Mouse (Mus musculus): ENCODE measurements around the gene Pcf11. TPM values are rescaled to one million over a fixed set of nuclear protein-coding genes. Genes with fewer than 3 reads are reported as not detected.

The Pcf11 gene
- polyA plus RNA-seq, 1 experiment from 2014 or later = 15.9 TPM

DNA sequence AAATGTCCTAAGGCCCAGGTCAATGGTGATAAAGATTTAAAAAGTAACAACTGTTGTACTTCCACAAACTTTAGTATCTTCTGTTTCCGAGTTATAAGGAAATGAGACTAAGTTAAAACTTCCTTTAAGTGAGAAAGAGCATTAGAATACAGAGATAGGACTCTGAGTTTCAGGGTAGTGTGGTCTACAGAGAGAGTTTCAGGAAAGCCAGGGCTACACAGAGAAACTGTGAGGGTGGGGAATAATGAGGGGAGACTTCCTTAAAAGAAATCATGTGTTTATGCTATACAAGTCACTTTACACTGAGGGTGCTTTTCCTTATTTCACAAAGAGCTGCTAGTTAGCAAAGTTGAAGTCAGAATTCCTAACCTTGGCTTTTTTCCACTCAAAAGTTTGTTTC lies 16.4 kb downstream of the Pcf11 start:
- no peaks in the 10 kb centered on the region for H3K4me1 ChIP-seq (ENCODE audit: control insufficient read depth, insufficient read depth, low read length)
- H3K4me2 ChIP-seq (ENCODE audit: low read depth, low read length) = no peak overlapping the region
- peaks cover 16% of the 10 kb centered on the region for H3K36me3 ChIP-seq (ENCODE audit: control insufficient read depth, insufficient read depth, low read length)
- H3K9ac ChIP-seq (ENCODE audit: low read depth, low read length) = no peak overlapping the region
- 80% methylated on average over 1 of the region's 1 CpGs for WGBS
- H3K4me3 ChIP-seq (ENCODE audit: low read length) = no peak overlapping the region
- no peak for ATAC-seq
- H3K9me3 ChIP-seq (ENCODE audit: control insufficient read depth, low read length) = no peaks in the 10 kb centered on the region
- H3K27me3 ChIP-seq (replicated peaks; ENCODE audit: control insufficient read depth, insufficient read depth, low read length) = no peaks in the 10 kb centered on the region
- H3K27ac ChIP-seq (ENCODE audit: low read length) = no peak overlapping the region

DNA sequence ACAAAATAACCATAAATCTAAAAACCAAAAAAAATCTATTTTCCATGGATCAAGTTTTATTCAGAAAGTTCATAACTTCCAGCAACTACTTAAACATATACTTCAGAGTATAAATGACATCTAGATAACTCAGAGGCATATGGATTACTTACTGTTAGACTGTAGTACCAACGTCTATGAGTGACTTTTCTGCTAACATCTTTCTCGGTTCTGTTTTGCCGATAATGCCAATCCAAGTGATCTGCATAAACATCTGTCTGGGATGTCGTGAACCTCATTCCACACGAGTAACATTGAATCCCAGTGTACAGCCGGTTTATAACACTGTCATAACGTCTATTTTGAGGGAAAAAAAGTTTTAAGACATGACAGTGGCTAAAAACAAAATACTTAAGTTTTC lies 21.9 kb downstream of the Pcf11 start:
- Histone ChIP-seq H3K27me3 (replicated peaks; ENCODE audit: control insufficient read depth, insufficient read depth, low read length) (no peaks in the 10 kb centered on the region), H3K9me3 (ENCODE audit: control insufficient read depth, low read length) (no peaks in the 10 kb centered on the region), H3K4me2 (ENCODE audit: low read depth, low read length) (no peak overlapping the region), H3K4me1 (ENCODE audit: control insufficient read depth, insufficient read depth, low read length) (no peaks in the 10 kb centered on the region), H3K36me3 (ENCODE audit: control insufficient read depth, insufficient read depth, low read length) (0 out of 2 replicates have a peak, but pooled peaks cover 3% of the 10 kb centered on the region), H3K27ac (ENCODE audit: low read length) (no peak overlapping the region), H3K4me3 (ENCODE audit: low read length) (no peak overlapping the region), H3K9ac (ENCODE audit: low read depth, low read length) (no peak overlapping the region)
- ATAC-seq = no peak
- 82% methylated on average over 7 of the region's 7 CpGs for WGBS

DNA sequence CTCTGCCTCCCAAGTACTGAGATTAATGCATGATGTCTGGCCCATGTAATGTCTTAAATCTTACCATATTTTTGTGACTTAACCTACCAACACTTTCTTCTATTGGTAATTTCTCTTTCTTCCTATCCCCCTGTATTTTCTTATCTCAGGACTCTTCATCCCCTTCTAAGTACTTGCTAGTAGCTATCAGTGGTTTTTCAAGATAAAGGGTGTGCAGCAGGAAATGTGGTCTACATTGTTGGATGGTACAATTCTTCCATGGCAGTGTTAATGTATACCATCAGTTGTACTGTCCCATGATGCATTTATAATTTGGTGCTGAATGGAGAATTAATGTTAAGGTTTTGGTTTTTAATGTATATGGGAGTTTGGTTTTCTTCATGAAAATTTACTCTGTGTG lies 27.4 kb downstream of the Pcf11 start:
- Histone ChIP-seq H3K4me2 (ENCODE audit: low read depth, low read length) (no peak overlapping the region), H3K27ac (ENCODE audit: low read length) (no peak overlapping the region), H3K9me3 (ENCODE audit: control insufficient read depth, low read length) (no peaks in the 10 kb centered on the region), H3K36me3 (ENCODE audit: control insufficient read depth, insufficient read depth, low read length) (0 out of 2 replicates have a peak, but pooled peaks cover 3% of the 10 kb centered on the region), H3K9ac (ENCODE audit: low read depth, low read length) (no peak overlapping the region), H3K27me3 (replicated peaks; ENCODE audit: control insufficient read depth, insufficient read depth, low read length) (no peaks in the 10 kb centered on the region), H3K4me1 (ENCODE audit: control insufficient read depth, insufficient read depth, low read length) (no peaks in the 10 kb centered on the region), H3K4me3 (ENCODE audit: low read length) (no peak overlapping the region)
- ATAC-seq = no peak

DNA sequence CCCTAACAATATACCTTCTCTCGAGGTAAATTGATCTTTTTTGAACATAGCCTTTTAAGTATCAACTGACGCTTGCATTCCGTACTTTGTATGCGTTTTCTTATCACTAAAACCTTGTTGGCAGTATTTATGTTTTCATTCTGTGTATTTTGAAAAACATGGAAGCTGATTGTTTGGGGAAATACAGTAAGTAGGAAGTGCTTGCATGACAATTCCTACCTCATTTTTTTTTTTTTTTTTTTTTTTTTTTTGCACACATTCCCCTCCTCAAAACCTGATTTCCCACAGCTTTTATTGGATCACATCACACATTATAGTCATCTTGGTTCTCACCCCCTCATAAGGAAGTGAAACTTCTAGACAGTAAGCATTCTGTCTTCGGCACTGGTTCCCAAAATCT lies 31.7 kb downstream of the Pcf11 start:
- no peak for ATAC-seq
- H3K27ac ChIP-seq (ENCODE audit: low read length) = no peak overlapping the region
- no peaks in the 10 kb centered on the region for H3K27me3 ChIP-seq (replicated peaks; ENCODE audit: control insufficient read depth, insufficient read depth, low read length)
- no peak overlapping the region for H3K9ac ChIP-seq (ENCODE audit: low read depth, low read length)
- no peaks in the 10 kb centered on the region for H3K9me3 ChIP-seq (ENCODE audit: control insufficient read depth, low read length)
- no peaks in the 10 kb centered on the region for H3K36me3 ChIP-seq (ENCODE audit: control insufficient read depth, insufficient read depth, low read length)
- 88% methylated on average over 5 of the region's 5 CpGs for WGBS
- H3K4me3 ChIP-seq (ENCODE audit: low read length) = peak overlapping the region; percentile 75
- peaks cover 5% of the 10 kb centered on the region for H3K4me1 ChIP-seq (ENCODE audit: control insufficient read depth, insufficient read depth, low read length)
- H3K4me2 ChIP-seq (ENCODE audit: low read depth, low read length) = peak overlapping the region; percentile 76

DNA sequence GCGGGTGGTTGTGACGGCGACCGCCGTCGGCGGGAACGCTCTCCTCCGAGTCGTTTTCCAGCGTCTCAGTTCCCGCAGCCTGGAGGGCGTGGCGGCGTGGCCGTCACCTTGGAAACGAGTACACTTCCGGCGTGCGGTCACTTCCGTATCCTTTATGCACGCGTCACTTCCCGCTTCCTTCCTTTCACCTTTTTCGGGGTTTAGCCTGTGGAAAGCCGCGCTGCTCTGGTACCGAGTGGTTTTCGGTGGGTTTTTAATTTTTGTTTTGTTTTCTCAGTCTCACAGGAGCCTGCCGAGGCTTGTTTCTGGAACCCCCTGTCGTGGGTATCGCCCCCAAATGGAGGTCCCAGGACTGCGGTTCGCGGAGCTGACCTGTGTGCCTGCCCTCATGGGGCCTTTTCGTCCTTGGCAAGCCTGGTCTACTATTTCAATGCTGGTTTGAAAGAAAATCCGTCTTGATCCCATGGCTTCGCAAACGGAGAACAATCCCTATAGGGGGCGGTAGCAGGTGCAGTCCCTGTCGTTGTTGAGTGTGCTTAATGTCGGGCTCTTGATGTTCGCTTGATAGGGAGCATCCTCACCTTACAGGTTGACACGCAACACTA lies 32.6 kb downstream of the Pcf11 start, which contains the start of gene Ankrd42:
Gene Ankrd42 (minus strand): TSS at position 122 of the 605 bp plus-strand sequence.
- WGBS = under 1% methylated on average over 44 of the region's 44 CpGs
- H3K27ac ChIP-seq (ENCODE audit: low read length) = peak within 1 kb of the TSS; percentile 51
- H3K27me3 ChIP-seq (replicated peaks; ENCODE audit: control insufficient read depth, insufficient read depth, low read length) = no peaks in the 10 kb centered on the region
- peak within 1 kb of the TSS; percentile 98 for H3K4me2 ChIP-seq (ENCODE audit: low read depth, low read length)
- peaks cover 5% of the 10 kb centered on the region for H3K4me1 ChIP-seq (ENCODE audit: control insufficient read depth, insufficient read depth, low read length)
- no peaks in the 10 kb centered on the region for H3K9me3 ChIP-seq (ENCODE audit: control insufficient read depth, low read length)
- H3K36me3 ChIP-seq (ENCODE audit: control insufficient read depth, insufficient read depth, low read length) = no peaks in the 10 kb centered on the region
- ATAC-seq = peak; percentile 99
- H3K4me3 ChIP-seq (ENCODE audit: low read length) = peak within 1 kb of the TSS; percentile 75
- H3K9ac ChIP-seq (ENCODE audit: low read depth, low read length) = peak within 1 kb of the TSS; percentile 74

DNA sequence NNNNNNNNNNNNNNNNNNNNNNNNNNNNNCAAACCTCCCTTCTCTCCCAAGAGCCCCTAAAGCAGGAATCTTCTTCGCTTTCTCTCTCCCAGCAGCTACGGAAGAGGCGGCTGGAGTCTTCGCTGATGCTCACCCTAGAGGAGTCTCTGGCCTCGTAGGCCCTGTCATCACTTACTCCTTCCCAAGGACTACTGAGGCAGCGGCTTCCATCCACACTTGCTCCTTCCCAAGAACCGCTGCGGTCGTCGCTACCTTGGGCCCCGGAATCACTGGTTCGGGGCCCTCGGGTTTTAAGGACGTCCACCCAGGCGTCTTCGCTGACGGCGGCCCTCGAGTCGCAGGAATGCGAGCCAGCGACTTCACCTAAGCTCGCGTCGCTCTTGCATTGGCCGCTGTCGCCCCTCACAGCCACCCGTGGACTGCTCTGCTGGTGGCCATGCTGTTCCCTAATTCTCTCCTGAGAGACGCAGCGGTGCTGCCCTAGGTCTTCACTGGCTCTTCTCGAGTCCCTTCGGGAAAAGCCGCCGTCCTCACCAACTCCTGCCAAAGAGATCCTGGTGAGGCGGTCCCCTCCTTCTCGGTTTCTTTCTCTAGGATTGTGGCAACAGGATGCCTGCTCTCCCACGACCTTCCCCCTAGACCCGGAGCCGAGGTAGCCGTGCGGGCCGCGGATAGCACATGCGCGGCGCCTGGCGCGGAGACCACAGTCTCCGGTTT lies 33.3 kb downstream of the Pcf11 start:
- peak overlapping the region; percentile 74 for H3K9ac ChIP-seq (ENCODE audit: low read depth, low read length)
- no peaks in the 10 kb centered on the region for H3K36me3 ChIP-seq (ENCODE audit: control insufficient read depth, insufficient read depth, low read length)
- H3K4me1 ChIP-seq (ENCODE audit: control insufficient read depth, insufficient read depth, low read length) = peaks cover 5% of the 10 kb centered on the region
- peak overlapping the region; percentile 75 for H3K4me3 ChIP-seq (ENCODE audit: low read length)
- H3K27ac ChIP-seq (ENCODE audit: low read length) = peak overlapping the region; percentile 27; the same call in 1 of the 2 replicates
- peak overlapping the region; percentile 98 for H3K4me2 ChIP-seq (ENCODE audit: low read depth, low read length)
- WGBS = 1% methylated on average over 49 of the region's 49 CpGs
- no peaks in the 10 kb centered on the region for H3K27me3 ChIP-seq (replicated peaks; ENCODE audit: control insufficient read depth, insufficient read depth, low read length)
- H3K9me3 ChIP-seq (ENCODE audit: control insufficient read depth, low read length) = no peaks in the 10 kb centered on the region
- ATAC-seq = peak; percentile 72

DNA sequence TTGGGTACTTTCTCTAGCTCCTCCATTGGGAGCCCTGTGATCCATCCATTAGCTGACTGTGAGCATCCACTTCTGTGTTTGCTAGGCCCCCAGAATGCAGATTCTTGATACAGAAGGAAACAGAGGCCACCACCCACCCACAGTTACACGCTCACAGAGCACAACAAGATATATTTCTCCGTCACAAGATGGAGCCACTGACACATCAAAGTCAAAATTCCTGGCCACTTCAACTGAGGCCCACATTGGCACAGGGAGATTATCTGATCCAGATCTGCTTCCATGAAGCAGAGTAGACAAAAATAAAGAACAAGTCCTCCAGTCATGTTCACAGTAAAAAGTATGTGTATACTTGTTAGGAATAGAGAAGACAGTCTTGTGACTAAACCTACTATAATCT lies 39.6 kb downstream of the Pcf11 start:
- Histone ChIP-seq H3K4me3 (ENCODE audit: low read length) (no peak overlapping the region), H3K36me3 (ENCODE audit: control insufficient read depth, insufficient read depth, low read length) (no peaks in the 10 kb centered on the region), H3K9ac (ENCODE audit: low read depth, low read length) (no peak overlapping the region), H3K4me2 (ENCODE audit: low read depth, low read length) (no peak overlapping the region), H3K27me3 (replicated peaks; ENCODE audit: control insufficient read depth, insufficient read depth, low read length) (no peaks in the 10 kb centered on the region), H3K9me3 (ENCODE audit: control insufficient read depth, low read length) (no peaks in the 10 kb centered on the region), H3K4me1 (ENCODE audit: control insufficient read depth, insufficient read depth, low read length) (no peaks in the 10 kb centered on the region), H3K27ac (ENCODE audit: low read length) (no peak overlapping the region)
- 47% methylated on average over 2 of the region's 2 CpGs for WGBS
- no peak for ATAC-seq

DNA sequence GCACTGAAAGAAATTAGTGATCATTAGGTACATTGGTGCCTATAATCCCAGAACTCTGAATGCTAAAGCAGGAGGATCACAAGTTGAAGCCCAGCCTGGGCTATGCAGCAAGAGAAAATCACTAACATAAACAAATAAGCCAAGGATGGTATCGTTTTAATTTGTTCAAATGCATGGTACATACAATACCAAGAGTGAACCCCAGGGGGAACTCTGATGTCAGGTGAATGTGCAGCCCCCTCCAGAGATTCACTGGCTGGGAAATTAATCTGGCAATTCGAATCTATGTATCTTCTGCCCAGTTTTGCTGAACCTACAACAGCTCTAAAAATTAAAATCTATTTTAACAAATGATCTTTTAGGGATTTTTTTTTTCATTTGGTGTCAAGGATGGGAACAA lies 45.2 kb downstream of the Pcf11 start:
- Histone ChIP-seq H3K27ac (ENCODE audit: low read length) (no peak overlapping the region), H3K9ac (ENCODE audit: low read depth, low read length) (no peak overlapping the region), H3K9me3 (ENCODE audit: control insufficient read depth, low read length) (no peaks in the 10 kb centered on the region), H3K36me3 (ENCODE audit: control insufficient read depth, insufficient read depth, low read length) (no peaks in the 10 kb centered on the region), H3K4me2 (ENCODE audit: low read depth, low read length) (no peak overlapping the region), H3K4me3 (ENCODE audit: low read length) (no peak overlapping the region), H3K27me3 (replicated peaks; ENCODE audit: control insufficient read depth, insufficient read depth, low read length) (no peaks in the 10 kb centered on the region), H3K4me1 (ENCODE audit: control insufficient read depth, insufficient read depth, low read length) (no peaks in the 10 kb centered on the region)
- ATAC-seq = no peak
- 43% methylated on average over 2 of the region's 2 CpGs for WGBS

DNA sequence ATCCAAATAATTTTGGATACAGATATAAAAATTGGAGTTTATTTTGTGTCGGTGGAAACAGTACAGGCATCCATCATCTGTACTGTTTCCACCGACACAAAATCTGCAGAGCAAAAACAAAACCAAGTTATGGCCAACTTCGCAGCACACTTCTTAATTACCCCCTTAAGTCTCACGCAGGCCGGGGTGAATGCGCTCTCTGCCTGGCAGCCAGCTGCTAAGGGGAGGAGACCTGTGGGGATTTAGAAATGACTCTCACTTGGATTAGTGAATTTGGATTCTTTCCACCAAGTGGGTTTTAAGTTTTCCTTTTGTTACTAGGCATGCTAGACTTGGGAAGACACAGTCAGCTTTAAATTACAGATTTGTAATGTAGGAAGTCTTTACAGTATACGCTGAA lies 58.9 kb downstream of the Pcf11 start:
- Histone ChIP-seq H3K27me3 (replicated peaks; ENCODE audit: control insufficient read depth, insufficient read depth, low read length) (no peaks in the 10 kb centered on the region), H3K4me1 (ENCODE audit: control insufficient read depth, insufficient read depth, low read length) (no peaks in the 10 kb centered on the region), H3K9ac (ENCODE audit: low read depth, low read length) (no peak overlapping the region), H3K4me2 (ENCODE audit: low read depth, low read length) (no peak overlapping the region), H3K27ac (ENCODE audit: low read length) (no peak overlapping the region), H3K9me3 (ENCODE audit: control insufficient read depth, low read length) (no peaks in the 10 kb centered on the region), H3K4me3 (ENCODE audit: low read length) (no peak overlapping the region), H3K36me3 (ENCODE audit: control insufficient read depth, insufficient read depth, low read length) (no peaks in the 10 kb centered on the region)
- 64% methylated on average over 7 of the region's 7 CpGs for WGBS
- ATAC-seq = no peak
